Mouse (Mus musculus) left cerebral cortex, postnatal 25 days (tissue): ENCODE measurements around the gene Safb. TPM values are rescaled to one million over a fixed set of nuclear protein-coding genes. Genes with fewer than 3 reads are reported as not detected.
A peak's percentile ranks its signal among the peaks of the same experiment; 100 is the strongest.

Experiments
- DNase-seq, 2 experiments: peaks; one replicate each; pipeline ENCODE4 v3.0.0; 2022; ENCODE audit warnings: low spot score in 2 of 2, mixed read lengths in 1 of 2
- intact Hi-C: fragments of 180-260 bp; cut with DNase I; formaldehyde crosslinking; loops from one replicate; pipeline ENCODE4 v1.15.1; 2025
- total RNA-seq, 2 experiments: library from RNA; stranded (reverse); gene quantifications; 2 replicates each; pipeline ENCODE4 v1.2.3; 2021

Safb gene
- 100 to 1,000 TPM; 128 to 147 TPM for total RNA-seq

- intact Hi-C loops: loop anchor here (2.0 kb wide), 2 partner anchors 24 to 88 kb away; partner anchors contain the start of genes 2410015M20Rik and Ranbp3
- DNase-seq: peak; percentile 99
These were observed at the start of gene Safb, which contains the start of gene Safb2 for GRCm38 (mm10) chr17:56584257-56585130. Gene Safb (plus strand): TSS chr17:56584825. Gene Safb2 (minus strand): TSS chr17:56584585.

GRCm38 (mm10) chr17:56536192-56536591 lies 48.4 kb upstream of the Safb start:
- DNase-seq: no peak
- intact Hi-C loops: loop anchor here (5.0 kb wide), 1 partner anchor 34 kb away; no protein-coding TSS in a partner anchor

- intact Hi-C loops: loop anchor here (5.0 kb wide), 1 partner anchor 35 kb away; no protein-coding TSS in a partner anchor
- no peak for DNase-seq
These were observed 47.8 kb upstream of the Safb start for GRCm38 (mm10) chr17:56536874-56537273.

- intact Hi-C loops: loop anchor here (5.0 kb wide), 1 partner anchor 36 kb away; no protein-coding TSS in a partner anchor
- no peak for DNase-seq
These were observed 46.7 kb upstream of the Safb start for GRCm38 (mm10) chr17:56537912-56538311.

- DNase-seq: no peak
- intact Hi-C loops: no loop called here
These were observed 44.1 kb upstream of the Safb start for GRCm38 (mm10) chr17:56540562-56540975.

- no peak for DNase-seq
- intact Hi-C loops: no loop called here
These were observed 41.9 kb upstream of the Safb start for GRCm38 (mm10) chr17:56542736-56543135.

GRCm38 (mm10) chr17:56543684-56544224 lies 40.9 kb upstream of the Safb start:
- intact Hi-C loops: no loop called here
- DNase-seq: no peak

- no peak for DNase-seq
- intact Hi-C loops: no loop called here
These were observed 39.8 kb upstream of the Safb start for GRCm38 (mm10) chr17:56544699-56545387.

GRCm38 (mm10) chr17:56545945-56546344 lies 38.7 kb upstream of the Safb start:
- no peak for DNase-seq

GRCm38 (mm10) chr17:56546576-56546975 lies 38.0 kb upstream of the Safb start:
- no peak for DNase-seq
- intact Hi-C loops: no loop called here

More at GRCm38 (mm10) chr17:56545945-56546344, 38.7 kb upstream of the Safb start:
- intact Hi-C loops: no loop called here

- intact Hi-C loops: no loop called here
- DNase-seq: peak in 1 of 2 experiments; percentile 3
These were observed 37.3 kb upstream of the Safb start for GRCm38 (mm10) chr17:56547116-56547845.

- intact Hi-C loops: no loop called here
- peak in 1 of 2 experiments; percentile 1 for DNase-seq
These were observed 36.6 kb upstream of the Safb start for GRCm38 (mm10) chr17:56547846-56548604.

GRCm38 (mm10) chr17:56548605-56549105 lies 36.0 kb upstream of the Safb start:
- DNase-seq: peak in 1 of 2 experiments; percentile 0
- intact Hi-C loops: no loop called here

- intact Hi-C loops: loop anchor here (5.0 kb wide), 3 partner anchors 74 to 139 kb away; partner anchors contain the start of gene Ptprs
- DNase-seq: no peak
These were observed 33.7 kb upstream of the Safb start for GRCm38 (mm10) chr17:56550784-56551475.

- DNase-seq: peak in 1 of 2 experiments; percentile 48
- intact Hi-C loops: loop anchor here (2.0 to 5.0 kb wide), 5 partner anchors 49 to 191 kb away; partner anchors contain the start of gene Ptprs
These were observed 32.6 kb upstream of the Safb start for GRCm38 (mm10) chr17:56551841-56552581.

GRCm38 (mm10) chr17:56552781-56553363 lies 31.8 kb upstream of the Safb start:
- intact Hi-C loops: loop anchor here (2.0 to 5.0 kb wide), 5 partner anchors 50 to 192 kb away; partner anchors contain the start of gene Ptprs
- DNase-seq: peak; percentile 76 to 82
